Mouse (Mus musculus): ENCODE results near the gene Cldn6. TPM values are rescaled to one million over a fixed set of nuclear protein-coding genes. Genes with fewer than 3 reads are reported as not detected.

Gene Cldn6
- not detected for total RNA-seq (2021)

DNA sequence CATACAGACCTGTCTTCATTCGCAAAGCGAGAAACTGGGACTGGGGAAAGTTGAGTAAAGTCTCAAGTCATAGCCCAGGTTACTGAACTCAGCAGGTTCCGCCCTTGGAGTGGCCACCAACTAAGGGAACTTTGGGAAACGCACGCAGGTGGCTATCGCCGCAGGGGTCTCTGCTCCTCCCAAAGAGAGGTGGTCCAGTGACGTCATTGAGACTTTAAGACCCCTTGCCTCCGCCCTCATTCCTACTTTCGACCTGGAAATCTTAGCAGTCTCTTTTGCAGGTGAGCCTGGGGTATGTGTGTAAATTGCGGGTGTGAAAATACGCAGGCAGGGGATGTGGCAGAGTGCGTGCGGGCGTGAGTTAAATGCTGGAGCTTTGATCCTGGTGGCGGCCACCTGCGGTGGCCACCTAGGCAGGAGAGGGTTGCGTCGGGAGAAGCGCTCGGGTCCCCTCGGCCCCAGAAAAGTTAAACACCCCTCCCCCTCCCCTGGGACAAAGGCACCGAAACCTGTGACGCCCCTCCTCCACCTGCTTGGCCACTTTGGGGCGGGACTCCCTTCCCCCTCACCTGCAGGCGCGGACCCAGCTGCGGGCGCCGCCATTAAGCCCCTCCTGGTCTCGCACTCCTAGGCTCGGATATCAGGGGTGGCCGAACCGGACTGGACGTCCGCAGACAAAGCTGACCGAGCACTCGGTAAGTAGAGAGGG is at the start of gene Cldn6:
TSS of gene Cldn6 (plus strand) at position 123 of the 709 bp plus-strand sequence.
- DNase-seq: no peak

GRCm38 (mm10) chr17:23630195-23631020 is 48.6 kb upstream of the Cldn6 start:
- peak; percentile 81 to 82 for DNase-seq

GRCm38 (mm10) chr17:23631241-23631640 is 47.8 kb upstream of the Cldn6 start:
- DNase-seq: no peak

DNA sequence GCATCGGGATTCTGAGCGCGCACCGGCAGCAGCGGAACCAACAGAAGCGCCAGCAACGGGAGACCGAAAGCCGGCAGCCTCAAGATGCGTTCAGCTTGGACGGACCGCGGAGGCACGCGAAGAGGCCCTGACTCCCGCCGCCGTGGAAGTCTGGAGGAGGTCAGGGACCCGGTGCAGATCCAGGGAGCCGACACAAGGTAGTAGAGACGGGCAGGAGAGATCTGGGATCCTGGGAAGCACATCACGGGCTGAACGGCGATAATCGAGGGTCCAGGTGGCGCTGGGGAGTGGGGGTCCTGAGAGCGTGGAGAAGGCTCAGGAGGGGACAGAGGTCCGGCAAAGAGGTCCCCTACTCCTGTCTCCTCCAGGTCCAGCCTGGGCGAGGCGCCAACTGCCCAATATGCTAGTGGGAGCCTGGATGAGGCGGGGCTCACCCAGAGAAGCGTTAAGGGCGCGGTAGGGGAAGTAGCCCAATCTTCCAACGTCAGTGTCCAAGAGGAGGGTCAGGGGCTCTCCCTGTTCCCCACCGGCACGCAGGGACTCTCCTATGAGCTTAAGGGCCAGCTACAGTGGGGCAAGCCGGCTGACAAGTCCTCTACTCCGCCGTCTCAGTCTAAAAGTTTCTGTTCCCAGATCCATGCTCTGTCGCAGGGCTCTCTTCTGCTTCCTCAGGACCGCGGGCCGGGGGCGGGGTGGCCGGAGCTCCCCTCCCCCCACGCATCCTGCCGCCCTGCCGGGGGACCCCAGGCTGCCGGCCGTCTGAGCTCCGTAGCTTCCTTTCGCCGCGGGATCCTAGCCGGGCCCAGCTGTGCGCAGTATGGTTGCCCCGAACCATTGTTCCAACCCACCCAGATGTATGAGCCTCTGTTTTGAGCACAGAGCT is 34.2 kb upstream of the Cldn6 start, which contains the start of gene Mmp25:
TSS of gene Mmp25 (minus strand) at position 665 of the 883 bp plus-strand sequence.
- DNase-seq: no peak

GRCm38 (mm10) chr17:23645894-23646293 is 33.2 kb upstream of the Cldn6 start:
- DNase-seq: no peak

- DNase-seq: no peak
These were observed 27.7 kb upstream of the Cldn6 start for GRCm38 (mm10) chr17:23651363-23651762.

DNA sequence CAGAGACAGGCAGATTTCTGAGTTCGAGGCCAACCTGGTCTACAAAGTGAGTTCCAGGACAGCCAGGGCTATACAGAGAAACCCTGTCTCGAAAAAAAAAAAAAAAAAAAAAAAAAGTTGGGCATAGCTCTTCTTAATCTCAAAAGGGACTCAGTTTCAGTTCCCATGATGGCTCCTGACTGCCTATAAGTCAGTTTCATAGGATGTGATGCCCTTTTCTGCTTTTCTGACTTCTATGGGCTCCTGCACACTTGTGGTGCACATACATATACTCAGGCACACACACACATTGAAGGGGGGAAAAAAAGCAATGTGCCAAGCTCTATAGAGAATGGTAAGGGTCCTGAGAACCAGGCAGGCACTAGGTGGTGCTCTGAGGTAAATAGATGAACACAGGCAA is 25.7 kb upstream of the Cldn6 start:
- DNase-seq: no peak

DNA sequence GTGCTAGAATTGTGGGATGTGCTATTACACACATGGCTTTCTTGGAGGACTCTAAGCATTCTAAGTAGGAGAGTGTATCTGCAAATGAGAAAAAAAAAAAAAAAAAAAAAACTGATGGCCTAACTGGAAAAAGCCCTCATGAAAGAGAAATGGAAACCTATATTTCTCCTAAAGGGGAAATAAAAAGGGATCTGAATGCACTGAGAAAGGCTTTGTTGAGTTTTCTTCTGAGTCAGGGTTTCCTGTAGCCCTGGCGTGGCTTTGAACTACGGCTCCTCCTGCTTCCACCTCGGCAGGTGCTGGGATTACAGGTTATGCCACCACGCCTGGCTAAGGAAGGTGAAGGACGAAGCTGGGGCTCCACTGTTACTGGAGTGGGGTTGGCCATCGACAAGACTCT is 25.0 kb upstream of the Cldn6 start:
- DNase-seq: no peak

DNA sequence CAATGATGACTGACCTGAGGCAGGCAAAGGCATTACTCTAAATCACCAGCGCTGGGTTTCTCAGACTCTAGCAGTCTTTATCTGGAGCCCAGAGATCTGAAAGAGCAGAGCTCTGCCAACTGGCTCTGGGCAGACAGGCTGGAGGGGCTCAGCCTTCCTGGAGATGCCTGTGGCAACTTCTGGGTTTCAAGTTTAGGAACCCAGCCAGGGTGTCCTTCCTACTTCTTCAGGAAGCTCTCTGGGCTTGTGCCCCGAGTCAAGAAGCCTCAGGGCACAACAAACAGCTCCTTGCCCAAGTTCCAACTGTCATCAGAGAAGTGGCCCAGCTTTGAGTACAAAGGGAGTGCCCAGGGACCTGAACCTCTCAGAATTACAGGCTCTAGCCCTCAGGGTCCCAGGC is 24.6 kb upstream of the Cldn6 start:
- DNase-seq: no peak

GRCm38 (mm10) chr17:23658450-23658849 is 20.6 kb upstream of the Cldn6 start:
- no peak for DNase-seq

DNA sequence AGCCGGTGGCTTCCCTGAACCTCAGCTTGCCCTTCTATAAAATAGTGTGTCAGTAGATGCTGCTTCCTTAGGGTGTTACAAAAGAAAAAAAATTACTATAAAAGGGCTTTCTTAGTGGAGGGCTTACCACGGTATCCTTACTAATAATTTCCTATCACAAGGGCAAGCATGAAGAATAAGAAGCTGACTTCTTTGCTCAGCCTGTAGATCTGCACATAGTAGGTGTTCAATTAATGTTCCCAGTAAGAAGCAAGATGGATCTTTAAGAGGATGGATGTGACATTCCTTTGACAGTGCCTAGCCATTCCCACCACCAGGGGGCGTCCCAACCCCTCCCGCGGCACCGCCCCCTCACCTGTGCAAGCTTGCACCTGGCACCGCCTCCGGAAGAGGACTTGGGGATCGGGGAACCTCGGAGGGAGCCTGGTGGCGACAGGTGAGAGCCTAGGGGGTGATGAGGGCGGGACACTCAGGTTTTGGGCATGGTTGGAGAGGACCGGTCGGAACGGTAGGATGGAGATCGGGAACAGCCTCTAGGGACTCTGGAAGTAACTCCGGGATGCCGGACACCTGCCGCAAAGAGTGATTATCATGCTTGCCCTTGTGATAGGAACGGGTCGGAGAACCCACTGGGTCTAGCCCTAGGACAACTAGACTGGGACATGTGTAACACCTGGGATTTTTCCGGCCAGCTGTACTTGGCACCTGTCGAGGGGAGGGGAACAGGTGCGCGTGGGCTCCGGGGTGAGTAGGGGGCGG is 18.8 kb upstream of the Cldn6 start, which contains the start of gene Bicdl2:
TSS of gene Bicdl2 (plus strand) at position 390 of the 759 bp plus-strand sequence.
- DNase-seq: no peak

GRCm38 (mm10) chr17:23660876-23661200 is 18.2 kb upstream of the Cldn6 start:
- DNase-seq: no peak

GRCm38 (mm10) chr17:23661526-23661925 is 17.5 kb upstream of the Cldn6 start:
- no peak for DNase-seq

DNA sequence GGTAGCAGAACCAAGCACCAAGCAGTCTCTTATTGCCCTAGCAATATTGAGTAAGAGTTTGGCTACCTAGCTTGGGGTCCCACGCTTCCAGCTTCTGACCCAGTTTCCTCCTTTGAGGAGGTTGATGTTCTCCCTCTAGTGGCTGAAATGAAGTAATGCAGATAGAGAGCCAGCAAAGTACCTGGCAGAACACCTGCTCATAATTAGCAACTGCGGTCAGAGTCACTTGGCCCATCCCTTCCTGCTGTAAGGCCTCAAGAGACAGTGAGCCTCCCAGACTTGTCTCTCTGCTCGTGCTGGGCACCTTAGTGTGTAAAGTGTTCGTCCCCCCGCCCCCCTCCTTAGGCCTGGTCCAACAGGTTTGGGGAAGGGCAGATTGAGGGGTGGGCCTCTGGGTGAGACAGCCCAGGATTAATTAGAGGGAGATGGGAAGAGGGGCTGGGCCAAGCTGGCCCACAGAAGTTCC is 14.5 kb upstream of the Cldn6 start:
- DNase-seq: no peak

GRCm38 (mm10) chr17:23665511-23665910 is 13.5 kb upstream of the Cldn6 start:
- no peak for DNase-seq

DNA sequence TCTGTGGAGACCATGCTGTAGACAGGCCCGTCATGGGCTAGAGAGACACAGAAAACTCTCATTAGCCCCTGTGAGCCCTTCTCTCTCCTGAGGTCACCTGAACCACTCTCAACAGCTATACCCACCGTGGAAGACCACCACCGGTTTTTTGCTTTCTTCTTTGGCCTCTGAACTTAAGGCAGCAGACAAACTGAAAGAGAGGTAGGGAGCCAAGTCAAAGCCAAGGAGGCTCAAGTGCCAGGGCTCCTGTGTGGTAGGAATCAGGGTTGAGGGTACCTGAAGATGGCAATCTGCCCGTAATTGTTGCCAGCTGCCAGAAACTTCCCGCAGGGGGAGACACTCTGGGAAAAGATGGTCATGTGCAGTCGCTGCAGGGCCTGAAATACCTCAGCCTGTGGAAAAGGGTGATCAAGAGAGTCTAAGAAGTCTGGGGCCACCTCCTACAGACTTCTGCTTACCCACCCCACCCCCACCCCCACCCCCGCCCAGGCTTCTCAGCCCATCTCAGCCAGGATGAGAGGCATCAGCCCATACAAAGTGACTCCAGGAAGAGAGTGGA is 8.5 kb upstream of the Cldn6 start:
- DNase-seq: no peak

DNA sequence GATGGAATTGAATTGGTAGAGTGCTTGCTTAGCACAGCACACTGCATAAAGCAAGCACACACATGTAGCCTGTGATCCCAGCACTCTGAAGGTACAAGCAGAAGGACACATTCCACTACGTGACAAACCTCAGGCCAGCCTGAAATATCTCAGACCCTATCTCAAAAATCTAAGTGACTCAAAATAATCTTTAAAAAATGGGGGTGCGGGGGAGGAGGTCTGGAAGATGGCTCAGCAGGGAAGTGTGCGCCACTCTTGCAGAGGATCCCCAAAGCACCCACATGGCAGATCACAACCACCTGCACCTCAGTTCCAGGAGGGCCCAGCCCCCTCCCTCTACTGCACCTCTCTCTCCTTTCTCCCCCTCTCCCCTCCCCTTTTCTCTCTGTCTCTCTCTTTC is 7.5 kb upstream of the Cldn6 start:
- DNase-seq: no peak

DNA sequence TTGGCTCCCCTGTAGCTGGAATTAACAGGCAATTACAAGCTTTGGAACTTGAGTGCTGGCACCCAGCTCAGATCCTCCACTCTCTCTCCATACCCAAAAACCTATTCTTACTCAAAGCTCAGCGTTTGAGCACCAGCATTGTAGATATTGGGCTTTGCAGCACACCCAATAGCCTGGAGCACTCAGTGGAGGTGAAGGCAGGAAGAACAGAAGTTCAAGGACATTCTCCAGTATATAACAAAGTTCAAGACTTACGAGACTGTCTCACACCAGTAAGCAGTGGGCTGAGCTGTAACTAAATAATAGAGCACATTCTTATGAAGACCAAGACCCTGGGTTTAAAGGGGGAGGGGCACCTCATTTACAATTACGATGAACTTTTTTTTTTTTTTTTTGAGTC is 6.3 kb upstream of the Cldn6 start:
- DNase-seq: no peak

GRCm38 (mm10) chr17:23673424-23674073 is 5.5 kb upstream of the Cldn6 start, which contains the start of the genes Hcfc1r1 and Thoc6:
Hcfc1r1 (plus strand) TSS chr17:23673596.
Thoc6 (minus strand) TSS chr17:23673882.
- DNase-seq: peak; percentile 94 to 96

GRCm38 (mm10) chr17:23674271-23674952 is 4.6 kb upstream of the Cldn6 start:
- no peak for DNase-seq
